Mouse (Mus musculus) central nervous system, embryonic 14 days (tissue): ENCODE data around the gene Eomes. TPM values are rescaled to one million over a fixed set of nuclear protein-coding genes. Genes with fewer than 3 reads are reported as not detected.

Experiments
- polyA plus RNA-seq: library from polyadenylated mRNA; depleted of rRNA; stranded (reverse); fragments of >200 nt; gene quantifications from 2 replicates; pipeline ENCODE4 v1.2.3, GENCODE M21; 2012; rRNA removed

Gene Eomes
- 22.7 and 50.3 TPM in 2 replicates for polyA plus RNA-seq

DNA sequence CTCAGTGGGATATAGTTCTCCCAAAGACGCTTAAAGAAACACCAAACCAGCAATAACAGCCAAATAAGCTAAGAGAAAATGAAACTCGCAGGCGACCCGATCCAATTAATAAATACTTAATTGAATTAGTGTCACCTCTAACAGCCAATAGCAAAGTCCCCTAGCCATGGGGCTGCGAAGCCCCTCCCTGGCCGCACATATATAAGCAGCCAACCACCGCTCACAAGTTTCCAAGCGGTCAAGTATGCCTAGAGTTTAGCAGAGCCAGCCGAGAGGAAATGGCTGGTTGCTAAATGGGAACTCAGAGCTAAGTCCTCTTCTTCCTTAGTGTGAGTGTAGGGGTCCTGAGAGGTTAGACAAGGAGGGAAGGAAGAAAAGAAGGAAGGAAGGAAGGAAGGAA, at the start of gene Eomes:
Gene Eomes, plus strand, starts transcription at position 252 of the 400 bp plus-strand sequence.

DNA sequence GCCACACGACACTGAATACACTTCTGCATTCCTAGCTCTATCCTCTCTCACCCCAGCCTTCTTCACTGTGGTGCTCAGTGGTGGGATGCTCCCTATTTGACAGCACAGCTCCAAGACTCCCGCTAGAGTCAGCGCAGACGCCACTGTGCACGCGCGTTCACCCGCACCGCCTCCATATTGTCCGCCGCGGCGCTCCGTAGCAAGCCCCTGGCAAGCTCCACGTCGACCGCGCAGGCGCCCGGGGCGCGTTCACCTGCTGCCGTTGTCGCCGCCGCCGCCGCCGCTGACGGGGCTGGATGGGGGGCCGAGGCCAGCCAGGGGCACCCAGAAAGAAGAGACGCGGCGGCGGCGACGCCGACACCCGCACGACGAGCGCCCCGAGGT, 28.0 kb downstream of the Eomes start, which contains the start of gene Golga4:
Gene Golga4, plus strand, starts transcription at position 248 of the 384 bp plus-strand sequence.

Other genes starting within 250 kb of the Eomes start
- gene Golga4, start 28.1 kb downstream of the Eomes start, polyA plus RNA-seq = 64.3 and 65.3 TPM in 2 replicates
- 2.9 and 7.4 TPM in 2 replicates for gene Itga9, start 128.5 kb downstream of the Eomes start, polyA plus RNA-seq